ENCODE assay signal across 24 mouse cellular contexts in the genomic region with DNA sequence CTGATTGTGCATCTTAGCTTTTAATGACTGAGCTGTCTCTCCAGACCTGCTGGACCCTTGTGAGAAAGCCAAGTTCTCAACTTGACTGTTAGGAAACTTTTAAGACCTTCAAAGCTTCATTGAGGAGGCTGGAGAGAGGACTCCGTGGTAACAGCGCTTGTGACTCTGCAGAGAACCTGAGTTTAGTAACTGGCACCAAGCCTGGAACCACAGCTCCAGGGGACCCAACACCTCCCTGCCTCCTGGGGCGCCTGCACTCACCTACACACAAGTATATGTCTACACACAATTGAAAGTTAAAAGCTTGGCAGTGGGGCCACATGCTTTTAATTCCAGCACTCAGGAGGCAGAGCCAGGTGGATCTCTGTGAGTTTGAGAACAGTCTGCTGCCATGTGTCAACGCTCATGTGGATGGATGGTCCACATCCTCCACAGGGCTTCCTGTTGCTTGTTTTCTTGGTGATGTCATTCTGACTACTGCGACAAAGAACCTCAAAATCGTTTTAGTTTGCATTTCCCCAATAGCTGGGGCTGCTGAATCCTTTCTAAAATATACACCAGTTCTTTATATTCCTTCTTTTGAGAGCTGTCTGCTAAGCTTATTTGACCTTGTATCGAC. TPM values are rescaled to one million over a fixed set of nuclear protein-coding genes. Genes with fewer than 3 reads are reported as not detected.
"Had no signal": no experiment of that assay in that cellular context is flagged by ENCODE, and none has a peak within 500 bp of the region (broad histone marks: within the 10 kb centered on the region; RNA-seq: fewer than 3 reads in every experiment).

No protein-coding gene starts in this region.

- ATAC-seq: liver, embryonic 12.5 days; liver, postnatal 0 days; lung, postnatal 0 days; midbrain, embryonic 13.5 days; midbrain, embryonic 15.5 days; midbrain, embryonic 16.5 days had no signal

- DNase-seq: left cerebral cortex, postnatal 4 days; liver; liver, embryonic 13.5 days; liver, postnatal 0 days; lung, adult 18-20 months; lung, adult 2 months; lung, embryonic 14.5 days; lung, postnatal 10 days; lung, postnatal 14 days; lung, postnatal 36 days; lung, postnatal 4 days; midbrain, embryonic 14.5 days had no signal

RNA-seq across cellular contexts. Expression of a gene that starts 25.3 kb away (rescaled TPM):
- total RNA-seq: left cerebral cortex, postnatal 14 days; left cerebral cortex, postnatal 25 days; left cerebral cortex, postnatal 36 days; left cerebral cortex, postnatal 4 days; liver, adult 2 months; midbrain, postnatal 0 days; monocyte, adult 5-6 weeks had no signal

RNA-seq across cellular contexts. Expression of a gene that starts 42.1 kb away (rescaled TPM):
- total RNA-seq: left cerebral cortex, postnatal 10 days; left cerebral cortex, postnatal 14 days; left cerebral cortex, postnatal 25 days; left cerebral cortex, postnatal 36 days; left cerebral cortex, postnatal 4 days; liver, adult 2 months had no signal

RNA-seq across cellular contexts. Expression of a gene that starts 59.8 kb away (rescaled TPM):
- total RNA-seq: left cerebral cortex, postnatal 14 days; liver, adult 2 months had no signal
